Mouse (Mus musculus) mature B cell (primary cell): Measurements from ENCODE around the gene Nyap2.

Experiments
- in situ Hi-C: fragments of 300-500 bp; cut with MboI; formaldehyde crosslinking; loops from 2 replicates; pipeline ENCODE4 v1.14.3; 2019

Nyap2 gene

DNA sequence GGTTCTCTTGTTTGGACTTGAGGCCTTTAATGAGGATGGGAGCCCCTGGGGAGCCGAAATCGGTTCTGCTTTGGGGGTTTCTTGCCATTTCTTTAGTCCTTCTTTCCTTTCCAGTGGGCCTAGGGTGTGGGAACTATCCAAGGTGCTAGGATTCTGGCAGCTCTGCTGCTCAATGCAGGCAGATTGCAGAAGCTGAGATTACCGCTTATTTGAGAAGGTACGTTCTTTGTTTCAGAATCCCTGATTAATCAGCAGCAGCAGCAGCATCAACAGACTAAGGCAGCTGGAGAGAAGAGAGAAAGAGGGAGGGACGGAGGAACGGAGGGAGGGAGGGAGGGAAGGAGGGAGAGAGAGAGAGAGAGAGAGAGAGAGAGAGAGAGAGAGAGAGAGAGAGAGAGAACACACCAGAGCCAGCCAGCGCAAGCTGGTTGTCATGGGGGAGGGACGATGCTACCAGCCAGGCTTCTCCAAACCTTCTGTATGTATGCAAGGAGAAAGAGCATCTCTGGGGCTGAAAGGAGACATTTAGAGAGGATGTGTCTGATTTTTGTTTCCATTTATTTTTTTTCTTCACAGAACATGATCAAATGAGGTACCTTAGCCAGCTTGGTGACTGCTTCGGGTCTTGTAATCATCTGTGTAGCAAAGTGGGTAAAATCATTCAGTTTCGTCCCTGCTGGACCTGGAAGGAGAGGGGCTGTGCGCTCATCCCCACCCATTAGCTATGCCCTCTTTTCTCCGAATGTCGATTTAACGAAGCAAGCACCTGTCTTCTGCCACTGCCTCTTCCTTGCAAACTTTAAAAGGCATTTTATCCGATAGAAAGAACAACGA lies at the start of gene Nyap2:
Gene Nyap2, plus strand, starts transcription at position 120 of the 834 bp plus-strand sequence.
- in situ Hi-C loops, result no loop called here

DNA sequence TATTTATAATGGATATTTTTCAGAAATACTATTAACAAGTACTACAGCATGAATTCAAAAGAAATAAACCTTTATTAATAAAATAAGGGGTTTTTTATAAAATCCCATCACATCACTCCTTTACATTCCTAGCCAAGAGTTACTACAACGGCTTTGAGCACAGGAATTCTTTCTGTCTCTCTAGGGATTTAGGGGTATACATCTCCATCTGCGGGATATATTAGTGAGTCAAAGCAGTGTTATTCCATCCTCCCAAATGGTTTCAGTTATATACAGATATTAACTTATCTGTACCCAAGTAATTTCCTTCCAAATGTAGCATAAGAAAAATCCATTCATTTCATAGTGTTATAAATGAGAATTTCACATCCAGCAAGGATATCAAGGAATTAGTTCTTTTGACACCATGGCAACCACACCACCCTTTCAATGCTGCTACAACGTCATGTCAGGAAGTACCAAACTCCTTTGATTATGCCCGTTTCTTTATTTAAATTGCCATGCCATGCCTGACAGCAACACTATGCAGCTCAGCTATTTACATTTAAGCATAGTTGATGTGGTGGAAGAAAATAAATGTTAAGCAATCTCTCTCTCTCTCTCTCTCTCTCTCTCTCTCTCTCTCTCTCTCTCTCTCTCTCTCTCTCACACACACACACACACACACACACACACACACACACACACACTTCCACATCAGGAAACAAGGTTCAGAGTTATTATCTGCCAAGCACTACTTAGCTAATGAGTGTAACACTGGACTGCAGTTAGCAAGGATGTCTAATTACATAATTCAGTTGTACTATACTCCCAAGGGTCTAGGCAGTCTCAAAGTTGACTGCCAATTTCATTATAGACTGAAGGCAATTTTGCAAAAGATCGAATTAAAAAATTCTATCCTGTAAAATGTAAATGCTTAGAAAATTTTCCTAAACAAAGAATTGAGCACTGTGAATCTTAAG lies 33.6 kb upstream of the Nyap2 start:
- in situ Hi-C loops, result no loop called here

DNA sequence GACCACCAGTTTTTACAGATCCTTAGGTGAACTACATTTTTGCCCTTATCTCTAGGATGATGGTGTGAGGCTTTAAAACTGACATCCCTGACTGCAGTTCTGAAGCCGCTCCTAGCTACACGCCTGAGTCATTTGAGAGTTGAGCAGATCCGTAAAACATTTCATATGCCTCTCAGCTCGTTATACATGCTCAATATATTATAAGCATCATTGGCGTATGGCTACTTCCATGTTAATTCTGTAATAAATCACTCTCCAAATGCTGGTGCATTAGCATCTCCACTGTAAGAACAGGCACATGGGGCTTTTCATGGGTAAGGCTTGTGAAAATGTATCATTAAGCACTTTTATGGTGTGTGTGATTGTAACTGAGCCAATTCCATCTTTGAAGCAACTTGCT lies 18.4 kb upstream of the Nyap2 start:
- in situ Hi-C loops, result no loop called here

DNA sequence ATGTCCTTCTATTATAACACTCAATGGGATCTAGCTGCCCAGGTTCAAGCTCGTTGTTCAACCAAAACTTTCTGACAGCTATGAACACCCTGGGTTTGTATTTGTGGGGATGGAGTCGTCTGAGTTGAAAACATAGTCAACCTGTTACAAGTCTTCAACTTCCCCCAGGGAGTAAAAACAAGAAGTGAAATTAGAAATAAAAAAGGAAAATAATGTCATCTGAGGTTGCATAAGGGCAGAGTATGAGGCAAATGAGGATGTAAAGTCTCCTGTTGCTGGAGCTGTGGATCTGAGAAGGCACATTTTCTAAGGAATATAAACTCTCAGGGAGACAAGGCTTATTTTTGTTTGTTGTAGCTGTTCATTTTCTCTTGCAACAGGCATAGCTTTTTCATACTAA lies 17.9 kb upstream of the Nyap2 start:
- in situ Hi-C loops, result no loop called here

DNA sequence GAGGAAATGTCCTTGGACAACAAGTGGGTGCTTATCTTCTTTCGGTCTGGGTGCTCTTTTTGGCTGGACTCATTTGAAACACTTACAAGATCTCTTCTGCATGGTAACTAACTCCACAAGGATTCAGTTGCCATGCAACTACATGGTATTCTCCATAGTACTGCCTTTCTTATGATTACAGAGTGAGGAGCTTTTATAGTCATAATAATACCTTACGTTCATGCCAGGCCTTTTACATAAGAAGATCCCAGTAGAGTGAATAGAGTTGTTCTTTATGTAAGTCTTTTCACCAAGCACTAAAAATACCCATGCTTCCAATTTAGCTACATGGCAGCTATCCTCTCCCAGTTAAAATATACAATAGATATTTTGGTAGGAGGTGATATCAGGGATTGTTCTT lies 13.9 kb upstream of the Nyap2 start:
- in situ Hi-C loops, result no loop called here

DNA sequence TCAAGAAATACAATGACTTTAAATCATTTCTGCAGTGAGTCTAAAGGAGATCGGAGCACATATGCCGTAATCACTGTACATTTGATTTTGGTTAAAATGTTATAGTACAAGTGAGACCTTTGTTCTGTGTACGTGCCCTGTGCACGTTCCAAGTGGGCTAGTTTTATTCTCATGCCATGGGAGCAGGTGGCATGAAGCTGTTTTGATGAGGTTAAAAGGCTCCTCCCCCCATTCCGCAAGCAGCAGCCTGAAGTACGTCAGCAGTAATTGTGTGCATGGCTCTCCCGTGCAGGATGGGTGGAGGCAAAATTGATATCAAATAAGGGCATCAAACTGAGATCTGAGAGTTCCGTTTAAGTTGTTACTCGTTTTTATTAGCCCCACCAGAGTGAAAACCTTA lies 491 bp upstream of the Nyap2 start:
- in situ Hi-C loops, result no loop called here

DNA sequence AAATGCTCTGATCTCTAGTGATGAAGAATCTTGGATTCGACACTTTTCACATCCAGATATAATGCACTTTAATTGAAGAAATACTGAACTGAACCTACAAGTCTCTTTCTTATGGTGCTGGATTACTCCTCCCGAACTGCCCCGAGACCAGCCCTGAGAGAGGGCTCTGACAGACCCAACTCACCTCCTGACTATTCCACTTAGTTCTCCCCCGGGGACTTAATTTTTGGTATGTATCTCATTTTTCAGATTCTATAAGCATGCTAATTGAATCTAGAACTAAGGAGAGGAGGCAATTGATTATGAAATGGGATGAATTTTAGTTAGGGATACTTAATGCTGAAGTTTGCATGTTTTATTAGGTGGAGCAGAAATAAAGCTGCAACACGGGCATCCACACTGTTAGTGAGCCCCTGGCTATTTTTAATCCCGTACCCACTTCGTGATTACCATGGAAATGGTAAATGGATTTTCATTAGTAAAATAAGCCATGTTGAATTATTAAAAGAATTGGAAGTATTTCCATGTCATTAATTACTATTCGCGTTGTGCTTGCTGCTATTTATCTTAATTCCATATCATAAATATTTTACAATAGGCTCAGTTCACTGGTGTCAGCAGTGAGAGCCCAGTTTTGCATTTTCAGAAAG lies 1.0 kb downstream of the Nyap2 start:
- in situ Hi-C loops, result no loop called here

DNA sequence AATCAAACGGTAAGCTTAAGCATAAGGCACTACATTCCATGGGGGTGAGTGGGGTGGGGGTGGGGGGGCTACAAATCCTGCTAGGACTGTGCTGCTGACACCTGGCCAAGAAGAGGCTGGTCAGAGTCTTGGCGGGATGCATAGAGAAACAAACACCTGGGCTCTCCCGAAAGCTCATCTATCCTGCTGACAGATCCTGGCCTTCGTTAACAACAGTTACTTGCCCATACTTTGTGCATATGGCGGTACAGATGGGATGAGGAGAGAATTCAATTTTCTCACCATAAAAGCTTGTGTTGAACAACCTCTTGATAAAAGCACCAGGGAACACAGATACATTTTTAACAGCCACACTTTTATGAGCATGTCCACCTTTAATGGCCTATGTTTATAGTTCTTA lies 10.7 kb downstream of the Nyap2 start:
- in situ Hi-C loops, result no loop called here

DNA sequence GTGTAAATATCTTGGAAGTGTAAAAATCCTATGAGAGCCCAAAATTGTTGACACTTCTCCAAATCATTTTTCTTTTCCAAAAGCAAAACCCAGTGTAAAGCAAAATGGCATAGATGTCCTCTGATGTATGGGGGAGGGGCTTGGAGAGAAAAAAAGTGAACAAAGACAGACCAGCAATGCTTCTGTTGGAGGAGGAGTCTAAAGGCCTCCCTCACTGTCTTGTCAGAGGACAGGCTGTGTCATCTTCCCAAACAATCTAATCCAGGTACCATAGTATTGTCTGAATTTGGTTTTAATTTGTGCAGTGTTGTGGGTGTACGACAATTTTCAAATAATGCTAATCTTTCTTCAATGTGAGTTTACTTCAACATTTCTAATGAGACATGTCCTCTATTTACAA lies 13.7 kb downstream of the Nyap2 start:
- in situ Hi-C loops, result no loop called here

DNA sequence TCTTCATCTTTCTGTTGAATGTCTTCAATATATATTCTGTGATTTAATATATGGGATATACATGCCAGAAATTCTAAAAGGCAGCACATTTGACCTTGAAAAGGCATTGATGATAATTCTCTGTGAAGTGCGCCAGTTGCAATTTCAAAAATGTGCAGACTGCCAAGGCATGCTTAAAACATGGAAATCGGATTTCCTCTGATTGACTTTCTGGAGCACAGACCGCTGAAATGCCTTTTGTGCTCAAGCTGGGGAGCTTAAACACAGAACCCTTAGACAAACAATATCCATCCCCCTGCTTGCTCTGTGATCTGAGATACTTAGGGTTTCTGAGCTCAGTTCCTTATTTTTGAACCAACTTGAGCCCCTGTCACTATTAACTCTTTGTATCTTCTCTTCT lies 14.2 kb downstream of the Nyap2 start:
- in situ Hi-C loops, result no loop called here

DNA sequence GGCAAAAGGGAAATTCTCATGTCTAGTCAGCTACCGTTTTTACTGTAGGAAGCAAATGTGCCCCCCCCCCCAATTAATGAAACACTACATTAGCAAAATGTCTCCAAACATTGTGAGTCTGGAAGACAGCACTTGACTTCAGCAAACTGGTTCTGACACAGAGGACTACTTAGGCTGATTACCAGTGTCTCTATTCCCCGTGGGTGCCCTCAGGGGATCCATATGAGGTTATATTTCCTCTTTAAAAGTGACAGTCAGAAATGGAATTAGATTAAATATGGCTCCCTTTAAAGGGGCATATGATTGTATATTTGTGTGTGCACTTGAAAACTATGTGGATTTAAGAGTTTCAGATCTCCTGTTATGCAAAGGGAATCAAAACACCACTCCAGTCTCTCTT lies 15.3 kb downstream of the Nyap2 start:
- in situ Hi-C loops, result no loop called here

DNA sequence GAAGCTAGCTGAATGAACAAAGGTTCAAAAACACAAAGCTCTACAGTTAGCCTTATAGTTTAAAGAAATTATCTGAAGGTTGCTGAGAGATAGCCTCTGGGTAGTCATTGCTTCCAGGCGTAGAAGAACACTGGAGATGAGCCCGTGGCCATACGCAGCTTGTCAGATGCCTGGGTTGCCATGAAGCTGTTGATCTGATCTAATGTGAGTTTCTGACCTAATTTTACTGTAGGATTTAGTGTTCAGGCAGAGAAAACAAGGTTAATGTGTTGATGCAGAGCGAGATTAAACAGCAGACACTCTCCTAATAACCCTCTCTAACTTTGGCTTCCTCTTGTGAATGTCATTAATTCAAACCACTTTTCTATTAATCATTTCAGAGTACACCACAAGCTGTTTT lies 16.1 kb downstream of the Nyap2 start:
- in situ Hi-C loops, result no loop called here

DNA sequence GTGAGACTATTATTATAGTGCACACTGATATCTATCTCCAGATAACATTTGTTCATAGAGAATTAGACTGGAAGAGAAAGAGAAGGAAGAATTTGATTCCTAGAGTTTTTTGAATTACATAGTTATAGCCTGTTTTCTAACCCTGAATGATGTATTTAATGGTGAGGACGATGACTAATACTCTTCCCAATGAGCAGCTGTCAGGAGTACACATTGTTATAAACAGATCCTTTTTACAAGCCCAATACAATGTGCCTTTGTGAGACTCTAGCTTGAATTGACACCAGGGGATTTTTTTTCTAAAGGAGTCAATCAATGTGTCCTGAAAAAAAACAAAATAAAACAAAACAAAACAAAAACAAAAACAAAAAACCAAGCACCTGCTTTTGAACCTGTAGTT lies 22.2 kb downstream of the Nyap2 start:
- in situ Hi-C loops, result no loop called here

DNA sequence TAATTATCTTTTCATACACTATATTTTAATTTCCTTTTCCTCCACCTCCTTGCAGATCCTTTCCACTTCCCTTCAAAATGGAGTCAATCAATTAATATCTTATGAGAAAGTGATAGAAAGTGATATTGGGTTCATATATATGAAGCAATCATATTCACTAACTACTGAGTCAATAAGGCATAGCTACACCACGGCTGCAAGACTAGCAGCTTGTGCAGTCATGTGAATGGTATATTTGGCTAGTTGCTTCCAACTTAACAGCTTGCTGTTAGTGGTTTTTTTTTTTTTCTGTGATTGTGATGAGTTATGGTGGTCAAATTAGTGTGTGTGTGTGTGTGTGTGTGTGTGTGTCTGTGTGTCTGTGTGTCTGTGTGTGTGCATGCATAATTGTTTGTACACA lies 25.0 kb downstream of the Nyap2 start:
- in situ Hi-C loops, result no loop called here

DNA sequence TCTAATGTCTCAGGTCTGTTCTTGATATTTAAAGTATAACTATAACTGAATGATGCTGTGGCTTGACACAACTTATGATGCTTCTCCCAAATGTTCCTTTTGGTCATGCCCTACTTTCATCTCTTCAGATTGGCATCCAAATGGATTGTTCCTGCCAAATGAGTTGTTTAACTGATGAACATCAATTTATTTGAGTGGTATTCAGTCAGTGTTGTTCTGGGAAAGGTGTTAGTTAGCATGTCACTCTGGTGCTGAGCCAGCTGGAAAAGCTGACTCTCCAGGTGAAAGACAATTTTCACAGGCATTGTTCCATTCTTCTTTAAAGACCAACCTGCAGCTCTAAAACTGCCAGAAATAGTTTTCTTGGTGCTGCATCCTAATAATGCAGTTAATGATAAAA lies 43.0 kb downstream of the Nyap2 start:
- in situ Hi-C loops, result no loop called here

DNA sequence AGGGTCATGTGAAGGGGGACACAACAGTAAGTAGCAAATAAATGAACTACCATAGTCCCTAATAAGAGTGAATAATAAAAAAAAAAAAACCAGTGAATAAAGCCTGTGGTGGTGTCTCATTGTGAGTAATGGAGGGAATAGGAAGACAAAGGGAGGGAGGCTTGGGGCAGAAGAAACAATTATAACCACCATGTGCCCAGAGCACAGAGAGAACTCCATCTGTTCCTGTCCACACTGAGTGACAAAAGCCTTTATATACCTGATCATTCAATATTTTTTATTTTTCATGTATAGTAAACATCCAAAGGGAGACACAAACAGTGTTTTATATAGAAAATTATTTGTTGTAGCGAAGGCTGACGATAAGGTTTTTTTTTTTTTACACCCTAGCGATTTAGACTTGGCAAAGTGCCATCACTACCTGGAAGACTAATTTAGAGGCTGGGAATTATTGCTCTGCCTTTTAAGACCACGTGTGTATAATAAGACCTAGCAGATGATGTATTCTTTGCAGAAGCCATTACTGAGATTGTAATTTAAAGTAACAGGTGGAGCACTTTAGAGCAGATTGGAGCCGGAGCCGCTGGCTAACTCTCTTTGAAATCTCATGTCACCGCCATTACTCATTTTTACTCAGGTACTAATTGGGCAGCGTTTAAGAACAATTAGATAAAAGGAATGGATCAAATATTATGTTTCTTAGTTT lies 55.4 kb downstream of the Nyap2 start:
- in situ Hi-C loops, result no loop called here

DNA sequence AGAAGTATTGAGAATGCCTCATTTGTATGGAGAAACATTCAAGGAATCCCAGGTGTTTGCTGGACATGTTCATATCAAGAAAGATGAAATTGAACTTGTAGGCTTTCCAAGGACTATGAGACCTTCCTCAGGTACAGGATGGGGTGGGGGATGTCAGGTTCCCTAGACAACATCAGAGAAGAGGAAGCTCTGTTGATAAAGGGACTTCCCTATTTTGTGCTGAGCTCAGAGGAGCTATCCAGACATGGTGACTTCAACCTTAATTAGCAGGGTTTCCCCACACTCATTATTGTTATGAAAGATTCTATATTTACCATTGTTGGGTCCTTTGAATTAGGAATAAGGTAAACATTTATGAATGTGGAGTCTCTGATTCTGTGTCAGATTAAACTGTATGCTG lies 67.1 kb downstream of the Nyap2 start:
- in situ Hi-C loops, result no loop called here

DNA sequence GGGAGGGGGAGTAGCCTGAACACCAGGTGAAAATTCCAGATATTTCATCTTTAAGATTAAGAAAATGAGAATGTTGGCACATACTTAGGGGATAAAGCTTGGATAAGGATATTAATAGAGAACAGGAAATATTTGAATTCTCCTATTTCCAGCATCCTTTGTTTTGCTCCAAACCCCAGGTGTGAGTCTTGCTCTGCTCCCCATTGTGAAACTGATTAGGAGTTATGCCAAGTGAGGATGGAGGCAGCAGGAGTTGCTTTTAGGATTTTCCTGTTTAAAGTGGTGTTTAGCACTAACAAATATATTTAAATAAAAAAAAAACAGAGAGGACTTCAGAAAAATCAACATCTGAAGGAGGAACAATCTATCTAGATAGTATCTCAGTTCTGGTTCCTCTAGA lies 68.8 kb downstream of the Nyap2 start:
- in situ Hi-C loops, result no loop called here

DNA sequence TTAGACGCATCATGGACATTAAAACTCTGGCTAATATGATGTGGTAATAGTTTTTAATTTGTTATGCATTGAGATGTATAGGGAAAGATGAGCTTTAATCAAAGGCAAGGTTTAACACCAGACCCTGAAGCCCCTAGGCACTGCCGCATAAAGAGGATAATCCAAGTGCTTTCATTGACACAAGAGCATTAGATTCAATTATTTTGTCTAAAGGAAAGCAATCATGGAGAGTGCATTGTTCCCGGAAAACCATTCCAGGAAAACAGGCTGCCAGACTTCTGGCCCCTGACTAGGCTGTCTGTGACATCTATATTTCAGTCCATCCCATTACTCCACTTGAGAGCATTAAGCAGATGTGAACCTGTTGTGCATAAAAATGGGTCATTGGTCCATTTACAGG lies 92.5 kb downstream of the Nyap2 start:
- in situ Hi-C loops, result no loop called here

DNA sequence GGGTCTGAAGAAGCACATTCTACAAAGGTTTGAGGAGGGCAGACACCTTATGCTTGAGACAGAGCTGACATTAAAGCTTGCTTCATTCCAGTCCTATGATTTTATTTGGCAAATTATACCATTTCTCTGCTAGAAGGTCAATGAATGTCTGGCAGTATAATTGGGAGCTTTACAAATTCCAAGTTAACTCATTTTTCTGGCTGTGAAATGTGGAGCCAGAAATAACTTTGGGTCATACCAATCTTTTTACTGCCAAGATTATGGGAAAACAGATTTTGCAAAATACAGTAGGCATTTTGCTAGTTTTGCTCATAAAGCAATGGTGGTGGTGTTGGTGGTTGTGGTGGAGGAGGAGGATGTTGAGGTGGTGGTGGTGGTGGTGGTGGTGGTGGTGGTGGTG lies 96.0 kb downstream of the Nyap2 start:
- in situ Hi-C loops, result no loop called here

DNA sequence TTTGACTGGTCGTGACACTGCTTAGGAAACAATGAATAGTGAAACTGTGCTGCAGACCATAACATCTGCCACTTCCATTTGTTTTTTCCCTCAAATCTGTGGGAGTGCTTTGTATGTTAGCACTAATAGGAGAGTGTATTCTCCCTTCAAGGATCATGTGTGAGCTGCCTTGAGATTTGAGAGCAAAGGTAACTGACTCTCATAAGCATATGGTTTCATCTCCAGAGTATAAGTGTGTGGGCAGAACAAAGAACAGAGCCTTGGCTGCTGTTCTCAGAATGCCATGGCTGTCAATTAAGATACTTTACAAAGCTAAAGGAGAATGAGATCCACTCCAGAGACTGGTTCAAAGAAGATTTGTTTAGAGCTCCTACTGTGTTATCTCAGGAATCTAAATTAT lies 96.6 kb downstream of the Nyap2 start:
- in situ Hi-C loops, result no loop called here

DNA sequence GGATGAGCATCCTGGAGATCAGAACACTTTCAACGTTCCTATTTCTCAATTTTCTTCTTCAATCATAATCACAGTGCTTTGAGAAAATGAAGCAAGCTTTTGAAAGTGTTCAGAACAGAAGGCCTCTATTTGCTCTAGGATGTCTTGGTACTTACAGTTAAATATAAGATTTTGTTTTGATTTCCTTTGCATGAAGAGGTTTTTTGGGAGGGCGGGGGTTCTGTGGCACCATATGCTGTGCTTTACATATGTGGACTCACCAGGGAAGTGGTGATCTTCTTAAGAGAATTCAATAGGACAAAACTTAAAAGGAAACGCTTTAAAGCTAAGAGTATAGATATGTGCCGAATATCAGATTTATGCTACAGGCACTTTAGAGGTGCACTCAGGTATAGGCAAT lies 103.0 kb downstream of the Nyap2 start:
- in situ Hi-C loops, result no loop called here
